Mouse (Mus musculus): Measurements from ENCODE around the gene Sfxn2.
"Not testable (repeated sequence)": the region's sequence is repeated elsewhere in the genome, so short reads cannot be mapped to it uniquely, and the experiment has no call there.

Sfxn2 gene

DNA sequence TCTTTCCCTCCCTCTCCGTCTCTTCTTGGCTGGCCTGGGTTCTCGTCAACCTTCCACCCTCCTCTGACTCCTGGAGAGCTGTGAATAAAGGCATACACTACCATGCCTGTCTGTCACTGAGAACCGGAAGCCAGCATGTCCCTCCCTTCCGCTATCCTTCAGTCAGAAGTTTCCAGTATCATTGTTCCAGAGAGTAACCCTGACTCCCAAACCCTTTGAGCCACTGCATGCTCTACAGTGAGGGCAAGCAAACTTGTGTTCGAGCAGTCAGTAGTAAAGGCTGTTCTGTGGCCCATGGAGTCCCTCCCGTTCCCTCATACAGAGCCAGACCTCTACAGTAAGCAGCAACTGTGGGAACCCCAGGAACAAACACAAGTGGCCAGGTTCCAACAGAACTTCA, 25.6 kb upstream of the Sfxn2 start:
- DNase-seq = no peak

DNA sequence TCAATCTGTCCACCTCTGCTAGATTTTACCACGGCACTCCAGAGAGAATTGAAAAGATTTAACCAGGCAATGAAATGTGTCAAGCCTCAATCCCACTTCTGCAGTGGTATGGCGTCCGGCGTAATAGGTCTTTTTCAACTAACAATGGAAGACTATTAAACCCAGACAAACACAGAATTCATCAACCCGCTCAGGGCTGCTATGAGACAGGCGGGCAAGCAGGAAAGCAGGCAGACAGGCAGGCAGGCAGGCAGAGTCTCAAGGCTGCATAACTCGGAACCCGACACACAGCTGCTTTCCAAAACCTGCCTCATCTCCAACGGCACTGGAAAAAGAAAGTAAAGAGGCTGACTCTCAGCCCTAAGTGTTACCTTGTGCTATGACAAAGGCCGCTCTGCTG, 25.1 kb upstream of the Sfxn2 start:
- no peak for DNase-seq

DNA sequence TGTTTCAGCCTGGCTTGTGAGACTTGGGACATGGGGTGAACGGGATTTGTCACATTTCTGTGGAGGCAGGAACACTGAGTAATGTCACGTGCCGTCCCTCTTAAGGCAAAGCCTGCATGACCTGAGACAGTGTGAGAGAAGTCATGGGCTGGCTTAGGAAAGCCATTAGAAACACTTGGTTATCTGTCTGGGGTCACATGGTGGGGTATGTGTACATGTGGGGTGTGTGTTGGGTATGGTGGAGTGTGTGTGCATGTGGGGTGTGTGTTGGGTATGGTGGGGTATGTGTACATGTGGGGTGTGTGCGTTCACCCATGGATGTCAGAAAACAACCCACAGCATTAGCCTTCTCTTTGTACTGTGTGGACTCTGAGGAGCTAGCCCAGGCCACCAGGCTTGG, 22.8 kb upstream of the Sfxn2 start:
- no peak for DNase-seq

DNA sequence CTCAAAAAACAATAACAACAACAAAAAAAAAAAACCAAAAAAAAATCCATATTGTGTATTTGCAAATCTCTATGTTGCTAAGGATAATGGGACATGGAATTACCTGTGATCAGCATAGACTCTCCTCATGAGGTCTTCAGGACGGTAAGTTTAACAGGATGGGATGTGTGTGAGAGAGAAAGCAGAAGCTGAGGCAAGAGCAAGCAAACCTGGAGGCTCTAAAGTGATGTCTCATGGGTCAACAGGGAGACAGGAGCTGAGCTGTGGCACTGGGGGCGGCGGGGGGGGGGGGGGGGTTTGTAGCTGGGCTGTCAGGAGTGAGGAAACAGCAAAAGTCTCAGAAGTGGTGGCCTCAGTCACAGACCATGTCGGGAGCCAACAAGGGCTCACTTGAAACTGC, 20.7 kb upstream of the Sfxn2 start:
- DNase-seq = no peak

DNA sequence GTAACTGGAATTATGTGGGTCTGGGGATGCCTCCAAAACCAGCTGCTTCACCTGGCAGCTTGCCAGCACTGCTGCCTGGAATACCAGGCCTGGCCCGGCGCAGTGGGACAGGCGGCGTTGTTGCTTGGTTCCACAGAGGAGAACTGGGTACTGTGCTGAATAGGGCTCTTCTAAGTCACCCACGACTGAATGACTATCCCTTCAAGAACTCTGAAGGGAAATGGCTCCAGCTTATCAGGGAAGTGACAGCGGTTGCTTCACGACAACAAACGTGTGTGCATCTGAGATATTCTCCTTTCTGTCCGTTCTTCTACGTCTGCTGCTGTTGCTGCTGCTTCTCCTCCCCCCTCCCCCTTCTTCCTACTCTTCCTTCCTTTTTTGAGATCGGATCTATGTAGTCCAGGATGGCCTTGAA, 19.6 kb upstream of the Sfxn2 start:
- DNase-seq = peak; percentile 60

DNA sequence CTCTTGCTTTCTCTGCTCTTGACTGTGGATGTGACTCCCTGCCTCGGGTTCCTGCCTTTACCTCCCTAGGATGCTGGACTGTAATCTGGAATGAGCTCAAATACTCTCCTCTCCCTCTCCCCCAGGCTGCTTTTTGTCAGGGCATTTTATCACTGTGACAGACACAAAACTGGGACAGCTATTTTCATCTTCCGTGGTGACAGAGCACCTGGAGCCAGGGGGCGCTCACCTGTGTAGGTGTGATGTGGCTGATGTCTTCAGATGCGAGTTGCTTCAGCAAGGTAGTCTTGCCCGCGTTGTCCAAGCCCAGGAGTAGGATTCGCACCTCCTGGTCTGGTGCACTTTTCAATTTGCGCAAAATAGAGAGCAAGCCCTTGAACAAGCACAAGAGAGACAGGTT, 15.2 kb upstream of the Sfxn2 start:
- DNase-seq = no peak

DNA sequence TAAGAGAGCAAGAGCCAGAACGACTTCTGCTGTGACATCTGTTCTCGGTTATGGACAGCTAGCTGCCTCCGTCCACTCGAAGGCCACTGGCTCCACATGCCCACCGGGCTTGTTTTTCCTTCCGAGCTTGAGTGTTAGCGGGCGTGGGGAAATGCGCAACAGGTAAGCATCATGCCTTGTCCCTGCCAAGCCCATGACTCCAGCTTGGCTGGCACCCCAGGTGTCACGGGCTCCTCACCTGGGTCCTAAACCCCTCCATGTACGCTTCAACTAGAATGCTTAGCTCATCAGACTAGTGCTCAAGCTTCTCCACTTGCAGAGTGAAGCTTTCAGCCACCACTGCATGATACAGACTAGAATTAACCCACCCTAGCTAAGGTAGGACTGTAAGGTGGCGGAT, 14.5 kb upstream of the Sfxn2 start:
- no peak for DNase-seq

DNA sequence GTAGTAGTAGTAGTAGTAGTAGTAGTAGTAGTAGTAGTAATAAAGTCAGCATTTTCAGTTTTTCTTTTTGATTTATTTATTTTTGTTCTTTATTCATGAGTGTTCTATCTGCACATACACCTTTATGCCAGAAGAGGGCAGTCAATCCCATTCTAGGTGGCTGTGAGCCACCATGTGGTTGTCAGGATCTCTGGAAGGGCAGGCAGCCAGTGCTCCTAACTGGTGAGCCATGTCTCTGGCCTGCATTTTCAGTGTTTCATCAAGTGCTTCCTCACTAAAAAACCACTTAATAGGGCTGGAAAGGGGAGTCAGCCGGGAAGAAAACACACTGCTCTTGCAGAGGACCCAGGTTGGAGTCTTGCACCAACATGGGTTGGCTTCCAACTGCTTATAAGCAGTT, 11.0 kb upstream of the Sfxn2 start:
- DNase-seq = peak; percentile 51

DNA sequence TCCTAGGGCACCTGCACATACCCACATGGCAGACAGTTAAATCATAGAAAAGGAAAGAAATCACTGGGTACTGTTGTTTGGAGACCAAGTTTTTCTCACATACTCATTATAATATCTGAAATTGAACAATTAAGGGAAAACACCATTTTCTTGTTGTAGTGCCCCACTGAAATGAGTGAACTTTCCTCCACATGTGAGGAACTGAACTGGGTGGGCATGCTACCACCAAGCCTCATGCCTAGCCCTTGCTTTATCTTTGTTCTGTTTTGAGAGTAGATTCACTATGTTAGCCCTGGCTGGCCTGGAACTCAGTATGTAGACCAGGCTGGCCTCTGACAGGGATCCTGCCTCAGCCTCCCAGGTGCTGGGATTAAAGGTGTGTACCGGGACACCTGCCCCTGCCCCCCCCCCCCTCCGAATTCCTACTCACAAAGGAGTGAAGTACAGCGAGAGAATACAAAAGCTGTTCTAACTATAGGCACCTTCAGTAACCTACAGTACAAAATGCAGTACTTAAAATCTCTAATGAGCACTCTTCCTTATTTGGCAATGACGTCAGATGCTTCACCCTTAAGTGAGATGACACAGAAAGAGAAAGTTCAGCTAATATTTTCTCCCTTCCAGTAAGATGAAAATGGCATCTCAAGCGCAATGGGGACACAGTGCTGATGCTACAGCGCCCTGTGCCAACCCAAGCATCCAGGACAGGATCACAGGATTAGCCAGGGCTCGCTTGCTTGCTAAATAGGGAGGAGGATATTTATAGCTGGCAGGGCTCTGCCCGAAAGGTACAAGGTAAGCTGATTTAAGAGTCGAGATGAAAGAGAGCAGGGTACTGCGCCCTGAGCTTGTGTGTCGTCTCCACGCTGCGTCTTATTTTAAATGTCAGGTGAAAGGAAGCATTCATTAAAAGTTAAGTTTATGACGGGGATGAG, 10.3 kb upstream of the Sfxn2 start:
- no peak for DNase-seq

DNA sequence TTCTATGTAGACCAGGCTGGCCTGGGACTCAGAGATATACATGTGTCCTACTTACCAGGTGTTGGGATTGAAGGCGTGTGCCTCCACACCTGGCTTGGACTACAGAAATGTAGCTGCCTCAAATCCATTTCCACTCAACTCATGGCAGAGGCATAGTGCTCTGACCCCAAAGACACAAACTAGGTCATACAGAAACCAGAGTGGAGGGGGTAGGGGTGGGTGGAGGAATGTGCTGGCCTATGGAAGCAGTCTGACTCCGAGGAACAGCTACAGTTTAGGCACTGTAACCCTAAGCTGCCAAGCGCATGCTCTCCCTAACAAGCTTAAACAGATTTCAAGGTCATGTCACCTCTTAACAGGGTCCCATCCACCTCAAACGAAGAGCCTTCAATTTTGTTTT, 9.6 kb upstream of the Sfxn2 start:
- no peak for DNase-seq

DNA sequence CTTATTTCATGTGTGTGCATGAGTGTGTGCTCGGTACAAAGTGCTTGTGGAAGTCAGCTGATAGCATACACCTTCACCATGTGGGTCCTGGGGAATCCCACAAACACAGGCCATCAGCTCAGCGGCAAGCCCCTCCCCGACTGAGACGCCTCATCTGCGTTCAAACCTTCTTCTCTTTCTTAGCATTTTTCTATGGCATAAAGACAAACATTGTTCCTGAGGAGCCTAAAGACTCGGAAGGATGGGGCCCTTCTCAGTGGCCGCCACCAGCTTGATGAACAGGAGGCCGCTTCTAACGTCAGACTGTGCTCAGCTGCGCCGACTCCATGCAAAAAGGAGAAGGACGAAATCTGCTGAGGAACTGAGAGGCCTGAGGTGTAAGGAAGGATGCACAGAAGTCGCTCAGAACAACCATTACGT, 9.1 kb upstream of the Sfxn2 start:
- DNase-seq = no peak

DNA sequence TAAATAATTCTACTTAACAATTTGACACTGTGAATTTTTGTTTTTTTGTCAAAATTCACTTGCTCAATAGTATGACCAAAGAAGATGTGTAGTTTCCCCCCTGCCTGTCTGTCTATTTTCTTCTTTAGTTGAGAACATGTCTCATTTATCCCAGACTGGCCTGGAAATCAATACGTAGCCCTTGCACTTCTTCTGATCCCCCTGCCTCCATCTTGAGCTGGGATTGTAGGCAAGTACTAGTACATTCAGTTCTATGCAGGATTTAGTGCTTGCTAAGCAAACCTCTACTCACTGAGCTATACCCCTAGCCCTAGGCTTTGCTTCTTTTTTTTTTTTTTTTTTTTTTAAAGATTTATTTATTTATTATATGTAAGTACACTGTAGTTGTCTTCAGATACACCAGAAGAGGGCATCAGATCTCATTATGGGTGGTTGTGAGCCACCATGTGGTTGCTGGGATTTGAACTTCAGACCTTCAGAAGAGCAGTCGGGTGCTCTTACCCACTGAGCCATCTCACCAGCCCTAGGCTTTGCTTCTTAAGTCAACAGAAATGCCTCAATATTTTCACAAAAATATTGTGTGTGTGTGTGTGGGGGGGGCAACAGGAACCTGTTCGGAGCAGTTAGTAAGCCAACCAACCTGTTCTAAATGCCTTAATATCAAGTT, 1.8 kb upstream of the Sfxn2 start:
- DNase-seq = not testable (repeated sequence)

DNA sequence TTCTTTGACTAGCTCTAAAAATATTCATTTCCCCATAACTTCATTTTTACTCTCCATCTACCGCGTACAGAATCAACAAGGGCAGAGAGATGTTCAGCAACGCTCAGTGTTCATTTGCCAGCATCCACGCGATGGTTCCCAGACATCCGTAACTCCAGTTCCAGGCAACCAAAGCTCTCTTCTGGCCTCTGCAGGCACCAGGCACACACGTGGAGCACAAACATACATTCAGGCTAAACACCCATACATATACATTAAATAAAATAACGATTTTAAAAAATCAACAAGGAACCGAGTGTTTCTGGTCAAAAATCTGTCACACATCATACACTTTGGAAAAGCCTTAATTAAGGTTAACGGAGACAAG, 1.3 kb upstream of the Sfxn2 start:
- DNase-seq = no peak

DNA sequence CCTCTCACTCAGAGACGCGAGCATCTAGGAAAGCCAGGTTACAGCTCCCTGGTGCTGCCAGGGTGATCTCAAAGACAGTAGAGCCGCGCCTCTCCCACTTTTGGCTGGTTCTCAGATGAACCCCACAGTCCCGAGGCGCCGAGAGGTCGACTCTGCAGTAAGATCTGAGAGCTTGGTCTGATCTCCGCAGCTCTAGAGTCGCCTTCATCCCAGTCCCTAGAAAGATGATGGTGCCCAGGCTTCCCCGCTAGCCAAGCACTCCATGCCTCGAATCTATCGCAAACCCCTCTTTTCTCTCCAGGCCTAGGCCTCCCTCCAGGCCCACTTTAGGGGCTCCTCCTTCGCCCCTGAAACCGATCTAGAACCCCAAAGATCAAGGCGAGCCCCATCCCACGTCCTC, 617 bp upstream of the Sfxn2 start:
- peak; percentile 35 for DNase-seq

DNA sequence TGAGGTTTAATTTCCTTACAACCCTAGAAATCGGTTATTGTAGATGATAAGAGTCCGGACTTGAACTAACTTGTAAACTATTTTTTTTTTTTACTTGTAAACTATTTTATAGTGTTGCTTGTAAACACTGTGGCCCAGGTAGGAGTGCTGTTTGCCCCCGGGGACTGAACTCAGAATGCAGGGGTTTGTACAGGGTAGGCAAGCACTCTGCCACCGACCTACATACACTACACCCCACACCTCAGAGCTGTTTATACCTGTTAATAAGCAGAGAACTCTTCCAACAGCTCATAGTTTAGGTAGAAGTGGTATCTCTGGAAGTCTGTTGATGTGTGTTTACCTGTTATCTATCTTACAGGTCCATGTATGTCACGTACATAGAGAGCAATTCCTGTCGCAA, 825 bp downstream of the Sfxn2 start:
- DNase-seq = no peak

DNA sequence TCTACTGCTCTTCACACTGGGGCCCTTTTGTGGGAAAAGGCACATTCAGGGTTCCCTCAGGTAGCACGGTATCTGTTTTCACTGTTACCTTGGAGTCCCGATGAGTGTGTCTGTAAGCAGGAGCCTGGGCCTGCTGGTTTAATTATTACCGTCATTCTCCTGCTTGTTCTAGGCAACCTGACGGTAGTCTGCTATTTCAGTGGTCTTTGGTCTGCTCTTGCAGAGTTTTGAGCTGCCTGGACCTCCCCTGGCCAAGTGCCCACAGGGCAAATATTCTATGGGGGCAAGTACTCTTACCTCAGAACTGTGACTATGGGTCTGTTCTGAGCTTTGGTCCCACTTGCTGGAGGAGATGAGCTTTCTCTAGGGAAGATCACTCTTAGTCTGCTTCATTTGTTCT, 2.0 kb downstream of the Sfxn2 start:
- peak; percentile 35 for DNase-seq

DNA sequence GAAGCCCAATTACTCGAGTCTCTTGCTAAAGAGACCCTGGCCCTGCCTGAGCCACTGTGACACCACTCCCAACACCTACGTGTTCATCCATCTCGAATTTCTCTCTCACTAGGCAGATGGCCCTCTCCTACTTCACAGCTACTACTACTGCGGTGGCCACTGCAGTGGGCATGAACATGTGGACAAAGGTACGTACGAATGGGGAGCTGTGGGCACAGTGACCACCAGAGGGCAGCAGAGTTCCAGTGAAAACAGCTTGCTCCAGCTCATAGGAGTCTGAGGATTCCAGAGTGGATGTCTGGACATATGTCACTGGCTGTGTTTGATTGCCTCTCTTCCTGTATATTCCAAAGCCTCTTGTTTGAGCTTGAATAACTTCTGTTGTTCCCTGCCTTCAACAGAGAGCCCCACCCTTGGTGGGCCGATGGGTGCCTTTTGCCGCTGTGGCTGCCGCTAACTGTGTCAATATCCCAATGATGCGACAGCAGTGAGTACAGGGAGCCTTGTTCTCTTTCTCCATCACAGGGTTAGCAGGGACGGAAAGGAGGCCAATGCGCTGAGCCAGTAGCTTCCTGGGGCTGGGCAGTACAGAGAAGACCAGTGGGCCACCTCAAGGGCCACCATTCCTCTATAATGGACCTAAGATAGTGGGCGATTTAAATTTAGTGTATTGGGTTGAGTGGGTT, 14.8 kb downstream of the Sfxn2 start:
- peak; percentile 82 for DNase-seq

DNA sequence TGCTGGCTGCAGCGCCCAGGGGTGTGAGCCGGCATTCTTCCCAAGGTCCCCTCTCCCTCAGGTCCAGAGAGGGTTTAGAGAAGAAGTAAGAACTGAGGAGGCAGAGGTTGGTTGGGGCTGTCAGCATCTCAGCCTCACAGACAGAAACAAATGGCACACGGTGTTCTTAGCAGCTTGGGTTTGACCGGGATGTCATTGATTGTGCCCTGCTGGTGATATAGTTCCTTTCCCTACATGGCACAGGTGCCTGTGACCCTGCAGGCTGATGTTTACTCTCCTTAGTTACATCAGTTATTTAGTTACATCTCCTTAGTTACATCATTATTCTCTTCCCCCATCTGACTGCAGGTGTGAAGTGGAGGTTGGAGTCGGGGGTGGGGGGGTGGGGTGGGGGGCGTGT, 18.4 kb downstream of the Sfxn2 start:
- DNase-seq = no peak

DNA sequence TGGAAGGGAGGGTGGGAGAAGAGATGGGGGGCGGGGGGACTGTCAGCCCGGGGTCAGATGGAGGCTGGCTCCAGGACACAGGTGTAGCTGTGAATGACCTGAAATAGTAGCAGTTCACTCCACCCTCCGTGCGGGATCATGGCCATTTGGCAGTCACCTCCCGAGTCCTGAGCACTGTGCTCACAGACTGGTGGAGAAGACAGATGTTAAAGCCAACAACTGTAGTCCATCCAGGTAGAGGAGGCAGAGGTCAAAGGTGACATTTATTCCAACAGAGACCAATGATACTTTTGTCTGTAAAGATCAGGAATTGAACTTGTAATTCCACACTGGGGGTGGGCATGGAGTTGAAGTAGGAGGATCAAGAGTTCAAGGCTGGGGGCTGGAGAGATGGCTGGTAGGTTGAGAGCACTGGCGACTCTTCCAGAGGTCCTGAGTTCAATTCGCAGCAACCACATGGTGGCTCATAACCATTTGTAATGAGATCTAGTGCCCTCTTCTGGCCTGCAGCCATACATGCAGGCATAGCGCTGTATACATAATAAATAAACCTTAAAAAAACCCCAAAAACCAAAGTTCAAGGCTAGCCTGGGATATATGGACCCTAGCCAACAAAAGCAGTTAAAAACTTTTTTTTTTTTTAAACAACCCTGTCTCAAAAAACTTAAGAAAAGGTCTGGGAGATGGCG, 19.7 kb downstream of the Sfxn2 start:
- DNase-seq = no peak

DNA sequence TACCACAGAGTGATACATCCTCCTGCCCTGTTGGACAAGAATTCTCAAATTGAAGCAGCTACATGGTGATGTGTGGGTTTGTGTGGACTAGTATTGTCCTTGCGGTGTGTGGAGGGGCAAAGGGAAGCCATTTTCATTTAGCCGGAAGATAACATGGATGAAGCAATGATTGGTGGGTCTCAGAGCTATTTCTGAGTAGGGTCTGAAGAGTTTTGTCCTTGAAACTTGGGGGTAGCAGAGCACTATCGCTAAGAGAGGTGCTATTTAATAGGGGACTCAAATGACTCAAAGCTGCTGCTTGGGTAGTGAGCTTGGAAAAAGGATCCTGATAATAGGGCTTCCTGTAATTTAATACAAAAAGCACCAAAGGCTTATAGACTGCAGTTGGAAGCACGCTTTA, 25.0 kb downstream of the Sfxn2 start:
- DNase-seq = no peak

DNA sequence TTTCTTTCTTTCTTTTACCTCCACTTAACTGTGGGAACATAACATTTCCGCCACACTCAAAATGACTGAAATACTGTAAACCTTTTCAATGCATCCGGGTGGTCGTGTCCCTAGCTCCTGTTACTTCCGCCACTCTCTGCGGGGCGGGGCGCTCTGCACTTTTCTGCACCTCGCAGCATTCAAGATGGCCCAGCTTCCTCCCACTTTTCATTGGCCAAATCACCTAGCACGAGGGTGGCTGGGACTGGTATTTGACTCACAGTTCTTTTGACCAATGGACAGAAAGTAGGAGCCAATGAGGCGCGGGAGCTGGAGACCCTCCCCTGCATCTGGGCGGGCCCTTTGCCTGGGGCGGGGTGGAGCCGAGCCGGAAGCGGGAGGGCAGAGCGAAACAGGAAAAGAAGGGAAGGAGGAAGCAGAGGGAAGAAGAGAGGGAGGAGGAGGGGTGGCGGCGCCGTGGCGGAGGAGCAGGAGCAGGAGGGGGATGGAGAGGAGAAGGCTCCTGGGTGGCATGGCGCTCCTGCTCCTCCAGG, 25.6 kb downstream of the Sfxn2 start, which contains the start of gene Wbp1l:
Gene Wbp1l (plus strand): TSS at position 365 of the 533 bp plus-strand sequence.
- DNase-seq = peak; percentile 96

DNA sequence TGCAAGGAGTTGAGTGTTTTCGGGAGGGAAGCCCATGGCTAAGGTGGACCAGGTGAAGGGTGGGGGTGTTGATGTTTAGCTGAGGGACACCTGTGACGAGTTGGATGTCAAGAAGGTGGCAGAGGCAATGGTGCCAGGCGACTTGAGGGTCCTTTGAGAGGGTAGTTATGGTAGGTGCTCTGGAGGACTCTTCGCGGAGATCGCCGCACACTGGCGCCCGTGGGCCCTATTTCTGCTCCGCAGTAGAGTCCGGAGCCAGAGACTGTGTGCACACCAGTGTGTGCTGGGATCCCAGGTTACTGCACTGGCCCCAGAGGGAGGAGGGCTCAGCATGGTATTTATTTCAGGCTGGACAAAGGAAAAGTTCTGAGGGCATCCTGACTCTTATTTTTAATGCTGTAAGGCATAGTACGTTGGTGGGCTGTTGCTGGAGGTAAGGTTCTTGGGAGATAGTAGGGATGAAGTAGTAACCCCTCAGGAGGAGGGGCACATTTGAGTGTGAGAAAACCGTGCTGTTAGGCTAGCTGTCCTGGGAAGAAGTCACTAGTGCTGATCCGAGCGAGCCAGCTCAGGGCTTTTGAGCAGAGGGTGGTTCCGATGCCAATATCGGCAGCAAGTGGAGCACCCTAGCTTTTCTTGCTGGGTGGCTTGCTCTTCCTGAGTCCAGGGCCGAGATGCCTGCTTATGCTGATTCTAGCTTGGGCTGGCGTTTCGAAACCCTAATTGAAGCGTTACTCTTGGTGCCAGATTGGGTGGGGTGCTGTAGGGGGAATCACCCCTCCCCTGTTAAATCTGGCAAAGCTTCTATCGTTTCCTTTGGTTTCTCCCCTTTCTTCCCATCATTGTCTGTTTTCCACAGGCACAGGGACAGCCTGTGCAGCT, 26.5 kb downstream of the Sfxn2 start:
- no peak for DNase-seq

Data from liver (tissue).